Mouse (Mus musculus): ENCODE measurements around the gene Diras1.
"Not testable (repeated sequence)": the region's sequence is repeated elsewhere in the genome, so short reads cannot be mapped to it uniquely, and the experiment has no call there.

The Diras1 gene

GRCm38 (mm10) chr10:80998021-80998420, 27.4 kb downstream of the Diras1 start:
- no peak for DNase-seq (ENCODE audit: low spot score in 2 of 2)

DNA sequence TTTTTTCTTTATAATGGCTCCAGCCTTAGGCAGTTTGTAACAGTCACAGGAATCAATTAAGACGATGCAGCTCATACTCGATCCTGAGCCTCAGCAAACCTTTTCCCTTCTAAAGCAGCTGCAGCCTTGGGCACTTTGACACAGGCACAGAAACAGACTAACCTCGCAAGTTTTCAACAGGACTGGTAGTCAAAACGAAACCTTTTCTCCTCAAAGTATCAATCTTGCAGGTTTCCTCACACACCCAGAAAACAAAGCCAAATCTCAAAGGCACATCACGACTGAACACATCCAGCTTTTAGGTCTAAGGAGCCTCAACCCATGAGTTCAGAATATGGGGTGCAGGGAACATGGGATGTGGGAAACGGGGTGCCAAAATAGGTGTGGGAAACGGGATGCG, 28.1 kb downstream of the Diras1 start:
- DNase-seq (ENCODE audit: low spot score in 2 of 2), result no peak

DNA sequence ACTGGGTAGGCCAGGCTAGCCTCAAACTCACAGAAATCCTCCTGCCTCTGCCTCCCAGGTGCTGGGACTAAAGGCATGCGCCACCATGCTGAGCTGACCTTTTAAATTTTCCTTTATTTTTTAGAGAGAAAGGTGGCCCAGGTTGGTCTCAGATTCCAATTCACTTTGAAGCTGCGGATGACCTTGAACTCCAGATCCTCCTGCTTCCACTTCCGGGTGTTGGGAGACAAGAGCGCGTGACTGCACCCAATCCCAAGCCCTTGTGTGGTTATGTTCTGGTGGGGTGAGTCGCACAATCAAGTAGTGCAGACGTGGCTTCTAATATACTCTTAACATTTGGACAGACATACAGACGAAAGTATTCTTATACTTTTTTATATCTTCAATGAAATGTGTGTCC, 29.0 kb downstream of the Diras1 start:
- DNase-seq (ENCODE audit: low spot score in 2 of 2), result no peak

GRCm38 (mm10) chr10:80995091-80995632, 30.3 kb downstream of the Diras1 start:
- DNase-seq (ENCODE audit: low spot score in 2 of 2), result peak; percentile 76 to 82

GRCm38 (mm10) chr10:80994621-80995020, 30.8 kb downstream of the Diras1 start:
- DNase-seq (ENCODE audit: low spot score in 2 of 2), result no peak

- DNase-seq (ENCODE audit: low spot score in 2 of 2), result no peak
Observed at GRCm38 (mm10) chr10:80993276-80993675, 32.2 kb downstream of the Diras1 start.

- no peak for DNase-seq (ENCODE audit: low spot score in 2 of 2)
Observed at GRCm38 (mm10) chr10:80991945-80992344, 33.5 kb downstream of the Diras1 start.

GRCm38 (mm10) chr10:80991007-80991406, 34.5 kb downstream of the Diras1 start:
- DNase-seq (ENCODE audit: low spot score in 2 of 2), result no peak

- DNase-seq (ENCODE audit: low spot score in 2 of 2), result peak; percentile 32 to 51
Observed at GRCm38 (mm10) chr10:80990406-80990805, 35.1 kb downstream of the Diras1 start.

DNA sequence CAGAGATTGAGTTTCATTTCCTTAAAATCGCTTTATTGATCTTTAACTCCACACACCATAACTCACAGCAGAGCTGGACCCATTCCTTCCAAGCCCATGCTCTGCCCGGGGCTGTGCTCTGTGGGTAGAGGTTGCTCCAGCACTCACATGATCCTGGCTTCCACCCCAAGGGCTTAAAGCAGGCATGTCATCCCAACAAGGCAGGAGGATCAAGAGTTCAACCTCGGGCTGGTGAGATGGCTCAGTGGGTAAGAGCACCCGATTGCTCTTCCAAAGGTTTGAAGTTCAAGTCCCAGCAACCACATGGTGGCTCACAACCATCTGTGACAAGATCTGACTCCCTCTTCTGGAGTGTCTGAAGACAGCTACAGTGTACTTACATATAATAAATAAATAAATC, 35.6 kb downstream of the Diras1 start:
- not testable (repeated sequence) for DNase-seq (ENCODE audit: low spot score in 2 of 2)

- DNase-seq (ENCODE audit: low spot score in 2 of 2), result peak; percentile 65 to 69
Observed at GRCm38 (mm10) chr10:80989446-80989845, 36.0 kb downstream of the Diras1 start.

DNA sequence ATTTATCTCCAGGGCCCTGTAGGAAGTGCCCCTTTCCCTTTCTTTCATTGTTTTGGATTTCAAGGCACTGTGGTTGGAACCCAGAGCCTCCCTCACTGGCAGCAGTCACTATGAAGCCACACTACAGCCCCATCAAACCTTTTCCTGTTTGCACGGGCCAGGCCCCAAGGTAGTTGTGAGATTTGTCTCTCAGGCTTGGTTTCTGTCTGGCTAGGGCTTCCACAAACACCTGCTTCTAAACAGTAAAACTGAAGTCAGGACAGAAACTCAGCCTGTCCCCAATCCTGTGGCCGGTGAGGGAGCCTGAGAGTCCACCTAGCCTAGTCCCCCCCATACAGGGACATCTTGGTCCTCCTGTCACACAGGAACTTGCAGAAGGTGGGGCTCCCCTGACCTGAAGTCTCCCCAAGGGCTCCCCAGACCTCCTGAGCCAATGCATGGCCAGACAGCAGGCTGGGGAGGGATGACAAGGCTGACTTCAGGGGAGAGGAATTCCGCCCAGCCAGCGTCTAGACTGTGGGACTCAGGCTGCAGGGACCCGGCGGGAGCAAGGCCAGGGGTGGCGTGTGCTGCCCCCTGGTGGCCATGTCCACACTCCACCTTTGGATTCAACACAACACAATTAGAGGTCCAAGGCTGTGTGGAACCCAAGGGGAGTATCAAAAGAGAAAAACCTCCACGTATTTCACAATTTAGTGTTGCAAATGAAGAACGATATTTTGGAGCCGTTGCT, 37.6 kb downstream of the Diras1 start:
- peak; percentile 68 to 76 for DNase-seq (ENCODE audit: low spot score in 2 of 2)

DNA sequence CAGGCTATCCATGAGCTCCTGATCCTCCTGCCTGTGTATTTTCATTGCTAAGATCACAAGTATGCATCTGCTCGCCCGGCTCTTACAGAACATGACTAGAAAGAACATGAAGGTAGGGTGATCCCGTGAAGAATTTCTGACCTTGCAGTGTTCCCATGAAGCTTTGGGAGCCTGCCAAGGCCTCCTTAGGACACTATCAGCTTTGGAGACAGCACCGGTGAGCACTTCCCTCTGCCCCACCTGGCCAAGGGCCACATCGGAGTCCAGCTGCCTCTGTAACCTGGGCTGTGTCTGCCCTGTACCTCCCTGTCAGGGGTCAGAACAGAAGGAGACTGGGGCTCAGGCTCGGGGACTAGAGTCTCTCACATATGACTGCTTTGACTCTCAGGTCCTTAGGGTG, 38.7 kb downstream of the Diras1 start:
- no peak for DNase-seq (ENCODE audit: low spot score in 2 of 2)

DNA sequence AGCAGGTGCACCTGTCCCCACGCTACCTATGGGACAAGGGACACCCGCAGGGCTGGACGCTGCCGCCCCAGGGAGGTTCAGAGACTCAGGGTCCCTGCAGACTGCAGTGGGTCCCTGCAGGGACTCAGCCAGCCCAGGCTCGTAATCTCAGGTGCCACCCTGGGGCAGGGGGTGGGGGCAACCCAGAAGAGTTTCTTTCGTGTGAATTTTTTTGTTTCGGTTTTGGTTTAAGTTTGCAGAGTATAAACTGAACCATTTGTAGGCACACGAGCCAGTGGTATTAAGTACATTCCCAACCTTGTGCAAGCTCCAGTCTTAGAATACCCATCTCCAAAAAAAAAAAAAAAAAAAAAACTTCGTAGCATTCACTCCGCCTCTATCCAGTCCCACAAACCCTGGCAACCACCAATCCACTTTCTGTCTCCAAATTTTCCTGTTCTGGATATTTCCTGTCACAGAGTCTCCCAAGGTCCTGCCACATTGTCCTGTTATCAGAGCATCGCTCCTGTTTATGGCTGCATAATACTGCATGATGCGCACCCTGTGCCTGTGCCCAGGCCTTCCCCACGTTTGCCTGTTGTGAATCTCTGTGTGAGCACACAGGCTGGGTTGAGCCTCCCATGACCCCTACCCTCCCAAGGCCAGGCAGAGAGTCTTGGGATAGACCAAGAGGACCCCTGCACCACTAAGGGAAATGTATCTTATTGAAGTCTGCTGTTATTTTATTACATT, 39.3 kb downstream of the Diras1 start:
- DNase-seq (ENCODE audit: low spot score in 2 of 2), result peak in 1 of 2 experiments; percentile 27

- DNase-seq (ENCODE audit: low spot score in 2 of 2), result peak; percentile 40 to 47
Observed at GRCm38 (mm10) chr10:80985241-80985969, 40.1 kb downstream of the Diras1 start.

DNA sequence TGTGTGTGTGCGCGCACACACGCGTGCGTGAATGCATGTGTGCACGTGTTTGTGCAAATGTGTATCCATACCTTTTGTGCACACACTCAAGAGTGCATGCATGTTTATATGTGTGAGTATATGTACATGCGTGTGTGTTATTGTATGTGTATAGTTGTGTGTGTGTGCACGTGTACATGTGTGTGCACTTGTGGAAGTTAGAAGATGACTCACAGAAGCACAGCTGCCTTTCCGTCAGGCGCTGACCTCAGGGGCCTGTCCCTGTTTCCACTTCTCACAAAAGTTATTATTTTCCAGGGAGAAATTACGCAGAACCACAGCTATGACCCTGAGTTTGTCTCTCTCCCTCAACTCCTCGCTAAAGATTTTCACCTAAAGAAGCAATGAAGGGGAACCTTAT, 41.2 kb downstream of the Diras1 start:
- DNase-seq (ENCODE audit: low spot score in 2 of 2), result no peak

DNA sequence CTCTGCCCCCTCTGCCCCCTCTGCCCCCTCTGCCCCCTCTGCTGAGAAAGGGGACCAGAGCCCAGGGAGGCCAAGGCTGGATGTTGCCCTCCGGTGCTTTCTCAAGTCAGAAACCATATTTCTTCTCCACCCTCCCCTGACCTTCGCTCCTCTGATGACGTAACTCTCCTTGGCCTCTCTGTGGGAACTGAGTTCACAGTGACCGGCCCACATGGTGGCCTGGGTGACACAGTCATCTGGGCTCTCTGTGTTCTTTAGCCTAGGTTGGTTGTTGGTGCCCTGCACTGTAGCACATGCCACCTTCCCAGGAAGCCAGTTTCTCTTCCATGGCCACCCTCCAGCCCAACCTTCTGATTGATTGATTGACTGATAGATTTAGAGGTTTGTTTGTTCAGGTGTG, 43.1 kb downstream of the Diras1 start:
- DNase-seq (ENCODE audit: low spot score in 2 of 2), result no peak

DNA sequence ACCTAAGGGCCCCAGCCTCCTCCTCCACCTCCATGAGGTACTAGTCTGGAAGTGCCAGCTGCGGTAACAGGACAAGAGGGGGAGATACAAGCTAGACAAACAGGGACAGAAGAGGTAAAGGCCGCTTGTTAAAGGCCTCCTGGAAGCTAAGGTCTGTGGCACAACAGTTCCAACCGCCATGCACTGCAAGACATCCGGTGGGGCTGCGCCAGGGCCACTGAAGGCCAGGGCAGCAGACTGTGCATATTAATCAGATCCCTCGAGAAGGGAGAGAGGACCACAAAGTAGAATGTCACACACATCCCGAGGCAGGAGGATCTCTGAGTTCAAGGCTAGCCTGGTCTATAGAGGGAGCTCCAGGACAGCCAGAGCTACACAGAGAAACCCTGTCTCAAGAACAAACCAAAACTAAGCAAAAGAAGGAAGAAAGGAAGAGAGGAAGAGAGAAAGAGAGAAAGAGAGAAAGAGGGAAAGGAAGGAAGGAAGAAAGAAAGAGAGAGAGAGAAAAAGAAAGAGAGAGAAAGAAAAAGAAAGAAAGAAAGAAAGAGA, 43.8 kb downstream of the Diras1 start:
- DNase-seq (ENCODE audit: low spot score in 2 of 2), result no peak

DNA sequence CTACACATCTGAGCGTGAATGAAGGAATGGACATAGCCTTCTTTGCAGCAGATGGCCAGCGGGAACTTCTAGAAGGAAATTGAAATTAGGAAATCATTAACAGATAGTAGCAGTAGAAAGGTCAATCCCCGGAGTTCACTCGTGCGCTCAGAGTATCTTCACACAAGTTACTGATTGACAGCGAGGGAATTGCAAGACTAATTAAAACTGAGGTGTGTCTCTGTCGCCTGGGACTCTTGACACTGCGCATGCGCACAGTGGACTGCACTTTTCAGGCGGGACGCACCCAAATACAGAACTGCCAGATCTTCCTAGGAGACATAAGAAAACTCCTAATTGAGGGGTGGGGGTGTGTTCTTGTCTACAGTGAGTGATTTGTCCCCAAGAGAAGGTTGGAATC, 50.0 kb downstream of the Diras1 start:
- no peak for DNase-seq (ENCODE audit: low spot score in 2 of 2)

DNA sequence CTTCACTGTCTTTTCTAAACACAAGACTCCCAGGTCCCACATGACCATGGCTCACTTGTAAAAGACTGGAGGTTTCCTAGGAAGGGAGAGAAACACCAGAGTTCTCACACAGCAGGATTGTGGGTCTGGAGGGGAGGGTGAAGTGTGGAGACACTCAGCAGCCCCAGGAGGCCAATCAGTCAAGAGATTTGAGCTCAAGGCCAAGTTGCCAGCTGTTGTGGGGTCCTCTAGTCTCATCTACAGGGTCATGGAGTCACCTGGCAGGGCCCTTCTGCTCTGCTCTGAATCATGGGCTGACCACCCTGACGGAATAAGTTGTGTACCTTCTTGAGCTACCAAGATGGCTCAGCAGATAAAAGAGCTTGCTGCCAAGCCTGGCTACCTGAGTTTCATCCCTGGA, 51.7 kb downstream of the Diras1 start:
- no peak for DNase-seq (ENCODE audit: low spot score in 2 of 2)

DNA sequence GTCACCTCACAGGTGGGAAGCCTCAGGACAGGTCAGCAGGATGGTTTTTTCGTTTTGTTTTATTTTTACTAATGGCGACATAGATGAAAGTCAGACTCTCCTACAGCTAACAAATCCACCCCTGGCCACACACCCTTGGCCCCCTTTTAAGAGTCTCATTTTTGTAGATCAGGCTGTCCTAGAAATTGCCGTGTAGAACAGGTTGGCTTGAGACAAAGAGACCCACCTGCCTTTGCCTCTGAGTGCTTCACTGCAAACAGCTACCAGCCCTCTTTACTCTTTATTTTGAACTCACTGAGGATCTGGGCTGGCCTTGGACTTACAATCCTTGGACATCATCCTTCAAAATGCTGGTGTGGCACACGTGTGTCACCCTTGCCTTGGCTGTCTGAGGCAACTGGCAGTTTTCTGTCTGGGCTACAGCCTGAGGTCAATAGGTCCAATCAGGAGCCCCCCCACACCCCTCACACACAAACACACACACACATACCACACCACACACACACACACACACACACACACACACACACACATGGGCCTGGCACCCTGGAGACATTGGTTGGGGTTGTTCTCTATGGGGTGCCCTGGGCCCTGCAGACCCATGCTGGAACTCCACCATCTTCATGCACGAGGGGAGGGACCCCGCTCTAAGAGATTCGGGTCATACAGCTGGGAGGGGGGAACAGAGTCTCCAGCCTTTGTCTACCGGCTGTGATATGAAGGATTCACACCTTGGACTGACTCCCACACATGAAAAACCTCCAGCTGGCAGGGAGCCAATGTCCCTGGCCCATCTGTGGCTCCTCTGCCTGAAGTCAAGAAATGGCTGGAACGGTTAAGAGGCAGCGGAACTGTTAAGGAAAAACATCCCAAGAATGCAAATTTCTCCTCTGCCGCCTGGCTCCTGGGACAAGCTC, 53.1 kb downstream of the Diras1 start:
- peak in 1 of 2 experiments; percentile 45 for DNase-seq (ENCODE audit: low spot score in 2 of 2)

Measured in natural killer cell, adult 2 months (primary cell).